In genomic region chr3:153905251-153906135, GRCm38 (mm10) we compare ENCODE assay signal across 8 mouse cellular contexts. TPM values are rescaled to one million over a fixed set of nuclear protein-coding genes. Genes with fewer than 3 reads are reported as not detected.
A peak's percentile ranks its signal among the peaks of the same experiment; 100 is the strongest.
DNase-seq lines count a peak whose midpoint lies in the region; ATAC-seq and TF ChIP-seq lines count a peak whose summit lies in the region.

No protein-coding gene starts in this region.

- H3K9ac ChIP-seq in intestine, embryonic 15.5 days, result no peak overlapping the region
- no peak overlapping the region for H3K9ac ChIP-seq in midbrain, embryonic 15.5 days

- H3K27me3 ChIP-seq in intestine, embryonic 15.5 days (replicated peaks), result no peaks in the 10 kb centered on the region
- no peaks in the 10 kb centered on the region for H3K27me3 ChIP-seq in midbrain, embryonic 15.5 days (replicated peaks)

- H3K9me3 ChIP-seq in intestine, embryonic 15.5 days, result no peaks in the 10 kb centered on the region
- H3K9me3 ChIP-seq in midbrain, embryonic 15.5 days, result no peaks in the 10 kb centered on the region

- DNase-seq in gastrocnemius, adult 2 months, result peak; percentile 30
- DNase-seq in gastrocnemius, adult 18-20 months (ENCODE audit: low spot score), result no peak
- peak; percentile 35 for DNase-seq in MEL-GATA-1-ER (ENCODE audit: extremely low read depth, low read depth)
- DNase-seq in thymus, postnatal 0 days (ENCODE audit: low spot score), result no peak
- no peak for DNase-seq in right cerebral cortex, adult 2 months (ENCODE audit: low spot score in 2 of 2)

- WGBS in intestine, embryonic 15.5 days, result 85% methylated on average over 49 of the region's 49 CpGs
- 88% methylated on average over 49 of the region's 49 CpGs for WGBS in midbrain, embryonic 15.5 days

- peaks cover 48% of the 10 kb centered on the region for H3K36me3 ChIP-seq in intestine, embryonic 15.5 days
- peaks cover 48% of the 10 kb centered on the region for H3K36me3 ChIP-seq in midbrain, embryonic 15.5 days (replicated peaks)

- peaks cover 23% of the 10 kb centered on the region for H3K4me1 ChIP-seq in intestine, embryonic 15.5 days (replicated peaks)
- peaks cover 8% of the 10 kb centered on the region for H3K4me1 ChIP-seq in midbrain, embryonic 15.5 days

- peak; percentile 27 for ATAC-seq in intestine, embryonic 15.5 days
- peak; percentile 25; the same call in 1 of the 2 replicates for ATAC-seq in midbrain, embryonic 15.5 days (replicated peaks)
- ATAC-seq in CD4-positive, CD25-positive, alpha-beta regulatory T cell, adult 4 months, result no peak

- no peak overlapping the region for H3K4me2 ChIP-seq in intestine, embryonic 15.5 days (replicated peaks)
- H3K4me2 ChIP-seq in midbrain, embryonic 15.5 days, result no peak overlapping the region

- H3K27ac ChIP-seq in gastrocnemius, adult 2 months, result no peak overlapping the region
- H3K27ac ChIP-seq in intestine, embryonic 15.5 days, result no peak overlapping the region
- no peak overlapping the region for H3K27ac ChIP-seq in midbrain, embryonic 15.5 days

- TF ChIP-seq CTCF in gastrocnemius, adult 2 months (IDR thresholded peaks at IDR 0.05), result no peak

- intact Hi-C loops in gastrocnemius, adult 2 months (cut with DNase I), result loop anchor here (5.0 kb wide), 1 partner anchor 57 kb away; no protein-coding TSS in a partner anchor

- H3K4me3 ChIP-seq in gastrocnemius, adult 2 months, result no peak overlapping the region
- no peak overlapping the region for H3K4me3 ChIP-seq in intestine, embryonic 15.5 days (replicated peaks)
- no peak overlapping the region for H3K4me3 ChIP-seq in midbrain, embryonic 15.5 days

RNA-seq across cellular contexts. Expression of gene Msh4, which starts 0.4 kb away (rescaled TPM):
- total RNA-seq in gastrocnemius, adult 2 months (2021), result under 1 TPM in 1 of 2 experiments, not detected in 1; 0.10 TPM
- total RNA-seq in gastrocnemius, adult 18-20 months (2021), result under 1 TPM in 1 of 2 experiments, not detected in 1; 0.09 TPM
- 0.04 and 0.08 TPM in 2 replicates for polyA plus RNA-seq in intestine, embryonic 15.5 days (2015; fragmentation: Nextera tagmentation; extraction: Ambion mirVana)
- polyA plus RNA-seq in midbrain, embryonic 15.5 days (2015; fragmentation: Nextera tagmentation; extraction: Ambion mirVana), result 0.17 and 0.22 TPM in 2 replicates
- 0.13 and 0.30 TPM in 2 replicates for polyA plus RNA-seq in thymus, postnatal 0 days (2015; fragmentation: Nextera tagmentation; extraction: Ambion mirVana)
- polyA plus RNA-seq in CD4-positive, CD25-positive, alpha-beta regulatory T cell, adult 4 months (2017; shearing (Covaris generic)), result not detected

RNA-seq across cellular contexts. Expression of gene Rabggtb, which starts 7.3 kb away (rescaled TPM):
- total RNA-seq in gastrocnemius, adult 2 months (2021), result 10 to 100 TPM; 63.7 to 65.2 TPM
- 10 to 100 TPM; 51.9 to 61.6 TPM for total RNA-seq in gastrocnemius, adult 18-20 months (2021)
- polyA plus RNA-seq in intestine, embryonic 15.5 days (2015; fragmentation: Nextera tagmentation; extraction: Ambion mirVana), result 55.8 and 58.0 TPM in 2 replicates
- polyA plus RNA-seq in midbrain, embryonic 15.5 days (2015; fragmentation: Nextera tagmentation; extraction: Ambion mirVana), result 49.5 and 51.3 TPM in 2 replicates
- 43.3 and 45.5 TPM in 2 replicates for polyA plus RNA-seq in thymus, postnatal 0 days (2015; fragmentation: Nextera tagmentation; extraction: Ambion mirVana)
- polyA plus RNA-seq in CD4-positive, CD25-positive, alpha-beta regulatory T cell, adult 4 months (2017; shearing (Covaris generic)), result 10 to 100 TPM; 40.3 to 48.1 TPM

RNA-seq across cellular contexts. Expression of gene Acadm, which starts 38.9 kb away (rescaled TPM):
- 100 to 1,000 TPM; 288 to 531 TPM for total RNA-seq in gastrocnemius, adult 2 months (2021)
- 100 to 1,000 TPM; 316 to 427 TPM for total RNA-seq in gastrocnemius, adult 18-20 months (2021)
- polyA plus RNA-seq in intestine, embryonic 15.5 days (2015; fragmentation: Nextera tagmentation; extraction: Ambion mirVana), result 112 and 118 TPM in 2 replicates
- 55.8 and 56.2 TPM in 2 replicates for polyA plus RNA-seq in midbrain, embryonic 15.5 days (2015; fragmentation: Nextera tagmentation; extraction: Ambion mirVana)
- polyA plus RNA-seq in thymus, postnatal 0 days (2015; fragmentation: Nextera tagmentation; extraction: Ambion mirVana), result 69.3 and 70.5 TPM in 2 replicates
- polyA plus RNA-seq in CD4-positive, CD25-positive, alpha-beta regulatory T cell, adult 4 months (2017; shearing (Covaris generic)), result 10 to 100 TPM; 38.4 to 40.9 TPM

Comparison
In these comparisons a context has a peak if more than half of its experiments do, and no peak if none do; other contexts are left out.
1. DNase-seq: peak in gastrocnemius, adult 2 months (single experiment) and MEL-GATA-1-ER (single experiment); none in gastrocnemius, adult 18-20 months (single experiment), thymus, postnatal 0 days (single experiment) and right cerebral cortex, adult 2 months (0 of 2).